Mouse (Mus musculus) MEL (cell line): Measurements from ENCODE around the gene 2010003K11Rik.

Experiments used
- CTCF ChIP-seq, 3 experiments: IDR thresholded peaks in 2 of 3; conservative IDR thresholded peaks in 1 of 3; 2 replicates each; pipeline ENCODE4 v1.5.1; 2011 to 2012; ENCODE audit warnings: low read length in 3 of 3, low read depth in 2 of 3, mild to moderate bottlenecking in 2 of 3, improper control_type of control experiment in 1 of 3, inconsistent platforms in 1 of 3, mixed read lengths in 1 of 3, moderate library complexity in 1 of 3; ENCODE audit not compliant: control insufficient read depth in 1 of 3, insufficient read depth in 1 of 3, poor library complexity in 1 of 3, severe bottlenecking in 1 of 3
- E2F4 ChIP-seq: IDR thresholded peaks from 2 replicates; pipeline ENCODE4 v1.6.1; 2011; ENCODE audit warnings: low read depth, low read length, improper control_type of control experiment, borderline replicate concordance
- EP300 ChIP-seq, 2 experiments: IDR thresholded peaks; 2 replicates each; pipeline ENCODE4 v1.6.1; 2011; ENCODE audit warnings: improper control_type of control experiment in 2 of 2, low read length in 2 of 2, low read depth in 1 of 2, mild to moderate bottlenecking in 1 of 2
- MAFK ChIP-seq: IDR thresholded peaks from 2 replicates; pipeline ENCODE4 v1.6.1; 2011; ENCODE audit warnings: low read depth, mild to moderate bottlenecking, low read length, improper control_type of control experiment, borderline replicate concordance
- POLR2A ChIP-seq, 2 experiments: IDR thresholded peaks; 2 replicates each; pipeline ENCODE4 v1.6.1; 2011 to 2012; ENCODE audit warnings: low read length in 2 of 2, mild to moderate bottlenecking in 2 of 2, control low read depth in 1 of 2, improper control_type of control experiment in 1 of 2, low read depth in 1 of 2, moderate library complexity in 1 of 2; ENCODE audit not compliant: control insufficient read depth in 1 of 2, insufficient read depth in 1 of 2, poor library complexity in 1 of 2
- POLR2AphosphoS2 ChIP-seq: IDR thresholded peaks from 2 replicates; pipeline ENCODE4 v1.6.1; 2011; ENCODE audit warnings: low read length, improper control_type of control experiment
- SIN3A ChIP-seq: IDR thresholded peaks from 2 replicates; pipeline ENCODE4 v1.6.1; 2012; ENCODE audit warnings: low read length, improper control_type of control experiment, inconsistent platforms
- TBP ChIP-seq: IDR thresholded peaks from 2 replicates; pipeline ENCODE4 v1.8.0; 2011; ENCODE audit warnings: low read depth, low read length, improper control_type of control experiment
- USF1 ChIP-seq: IDR thresholded peaks from 2 replicates; pipeline ENCODE4 v1.6.1; 2014; ENCODE audit warnings: low read depth, mild to moderate bottlenecking, inconsistent platforms, low read length, improper control_type of control experiment, moderate library complexity
- USF2 ChIP-seq, 2 experiments: IDR thresholded peaks; 2 replicates each; pipeline ENCODE4 v1.6.1; 2011 to 2012; ENCODE audit warnings: improper control_type of control experiment in 2 of 2, low read length in 2 of 2, borderline replicate concordance in 1 of 2, inconsistent platforms in 1 of 2, low read depth in 1 of 2, mild to moderate bottlenecking in 1 of 2; ENCODE audit not compliant: insufficient read depth in 1 of 2
- ZMIZ1 ChIP-seq: IDR thresholded peaks from 2 replicates; pipeline ENCODE4 v1.6.1; 2012; ENCODE audit warnings: low read depth, mild to moderate bottlenecking, inconsistent platforms, low read length, improper control_type of control experiment, moderate library complexity

DNA sequence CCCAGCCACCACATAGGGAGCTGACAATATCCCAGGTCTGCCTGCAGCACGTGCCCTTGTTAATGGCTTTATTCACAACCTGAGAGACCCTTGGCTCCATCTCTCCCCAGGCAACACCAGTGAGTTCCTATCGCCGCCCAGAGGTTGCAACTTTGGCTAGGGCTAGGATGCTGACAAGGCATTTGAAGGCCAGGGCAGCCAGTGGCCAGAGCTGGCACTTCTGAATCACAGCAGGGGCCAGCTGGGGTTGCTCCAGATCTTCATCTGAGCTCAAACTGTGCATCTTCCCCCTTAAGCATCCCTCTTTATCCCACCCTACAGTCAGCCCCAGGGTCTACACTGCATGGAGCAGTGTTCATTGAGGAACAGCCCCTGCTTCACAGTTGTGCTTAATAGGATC is 23.6 kb downstream of the 2010003K11Rik start:
- TF ChIP-seq CTCF (IDR thresholded peaks at IDR 0.05 in 2 of 3, conservative IDR thresholded peaks at IDR 0.05 in 1 of 3; ENCODE audit: control insufficient read depth in 1 of 3, insufficient read depth in 1 of 3, low read depth in 2 of 3, low read length in 3 of 3, poor library complexity in 1 of 3, severe bottlenecking in 1 of 3) (no peak), POLR2A (IDR thresholded peaks at IDR 0.05; ENCODE audit: control insufficient read depth in 1 of 2, insufficient read depth in 1 of 2, low read depth in 1 of 2, low read length in 2 of 2, poor library complexity in 1 of 2) (no peak), E2F4 (no peak), MAFK (no peak), TBP (no peak), ZMIZ1 (no peak), SIN3A (no peak), EP300 (IDR thresholded peaks at IDR 0.05; ENCODE audit: low read depth in 1 of 2, low read length in 2 of 2) (no peak), USF2 (IDR thresholded peaks at IDR 0.05; ENCODE audit: borderline replicate concordance in 1 of 2, insufficient read depth in 1 of 2, low read depth in 1 of 2, low read length in 2 of 2) (no peak), POLR2AphosphoS2 (no peak), USF1 (no peak)
